In the genomic region with DNA sequence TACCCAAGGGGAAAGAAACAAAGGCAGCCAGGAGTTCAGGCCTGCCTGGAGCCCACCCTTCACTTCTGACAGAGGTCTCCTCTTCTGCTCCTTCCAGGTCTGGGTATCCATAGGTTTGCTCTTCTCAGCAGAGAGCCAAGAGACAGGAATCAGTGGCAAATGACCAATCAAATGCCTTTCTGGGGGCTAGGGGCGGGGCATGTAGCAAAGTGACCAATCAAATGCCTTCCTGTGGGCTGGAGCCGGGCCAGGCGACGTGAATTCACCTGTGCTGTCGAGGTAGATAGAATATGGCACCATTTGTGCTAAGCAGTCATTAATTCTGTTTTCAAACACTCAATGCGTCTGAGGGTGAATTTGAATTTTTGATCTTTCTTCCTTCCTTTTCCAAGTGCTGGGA, we compare ENCODE assay signal across 19 mouse cellular contexts. TPM values are rescaled to one million over a fixed set of nuclear protein-coding genes. Genes with fewer than 3 reads are reported as not detected.
DNase-seq lines count a peak whose midpoint lies in the region; ATAC-seq lines count a peak whose summit lies in the region.
"Had no signal": no experiment of that assay in that cellular context is flagged by ENCODE, and none has a peak within 500 bp of the region (broad histone marks: within the 10 kb centered on the region; RNA-seq: fewer than 3 reads in every experiment).

No protein-coding gene starts in this region.

- H3K4me1 ChIP-seq in forebrain, embryonic 13.5 days, result peaks cover 35% of the 10 kb centered on the region

- WGBS in forebrain, embryonic 13.5 days, result 57% methylated on average over 6 of the region's 6 CpGs

- peaks cover 84% of the 10 kb centered on the region for H3K27me3 ChIP-seq in forebrain, embryonic 13.5 days

- DNase-seq in cerebellum, postnatal 10 days, result peak; percentile 49 to 51
- no peak for DNase-seq in cerebellum, adult 18-20 months
- DNase-seq in A20 (ENCODE audit: low read depth, low spot score), result peak; percentile 28
- DNase-seq in ES-CJ7 (ENCODE audit: low read depth, low spot score), result peak; percentile 83
- peak; percentile 83 for DNase-seq in naive thymus-derived CD4-positive, alpha-beta T cell, adult 2 months (ENCODE audit: low read depth)
- no peak for DNase-seq in adrenal gland, postnatal 10 days
- DNase-seq: cerebellum, adult 11-12 months; gastrocnemius, postnatal 14 days; kidney, adult 11 months; right cerebral cortex, postnatal 14 days had no signal

- H3K9ac ChIP-seq in forebrain, embryonic 13.5 days, result no peak overlapping the region
- H3K9ac ChIP-seq: embryonic facial prominence, embryonic 15.5 days; forebrain, embryonic 15.5 days; heart, embryonic 13.5 days; hindbrain, embryonic 12.5 days; limb, embryonic 13.5 days had no signal

- H3K36me3 ChIP-seq in forebrain, embryonic 13.5 days (ENCODE audit: poor library complexity, severe bottlenecking), result no peaks in the 10 kb centered on the region
- H3K36me3 ChIP-seq: embryonic facial prominence, embryonic 15.5 days; forebrain, embryonic 15.5 days; heart, embryonic 13.5 days; hindbrain, embryonic 12.5 days; limb, embryonic 13.5 days had no signal

- no peak overlapping the region for H3K4me2 ChIP-seq in forebrain, embryonic 13.5 days
- H3K4me2 ChIP-seq: embryonic facial prominence, embryonic 15.5 days; forebrain, embryonic 15.5 days; heart, embryonic 13.5 days; hindbrain, embryonic 12.5 days; limb, embryonic 13.5 days had no signal

- no peak overlapping the region for H3K27ac ChIP-seq in forebrain, embryonic 13.5 days
- H3K27ac ChIP-seq: embryonic facial prominence, embryonic 15.5 days; forebrain, embryonic 15.5 days; heart, embryonic 13.5 days; hindbrain, embryonic 12.5 days; limb, embryonic 13.5 days had no signal

- no peak for ATAC-seq in frontal cortex, adult (ENCODE audit: low TSS enrichment)
- ATAC-seq in forebrain, embryonic 13.5 days, result no peak
- ATAC-seq: forebrain, embryonic 15.5 days had no signal

- no peaks in the 10 kb centered on the region for H3K9me3 ChIP-seq in forebrain, embryonic 13.5 days (replicated peaks)
- H3K9me3 ChIP-seq: embryonic facial prominence, embryonic 15.5 days; forebrain, embryonic 15.5 days; heart, embryonic 13.5 days; hindbrain, embryonic 12.5 days; limb, embryonic 13.5 days had no signal

- H3K4me3 ChIP-seq in forebrain, embryonic 13.5 days, result no peak overlapping the region
- H3K4me3 ChIP-seq: embryonic facial prominence, embryonic 15.5 days; forebrain, embryonic 15.5 days; heart, embryonic 13.5 days; hindbrain, embryonic 12.5 days; limb, embryonic 13.5 days had no signal

RNA-seq across cellular contexts. Expression of a gene that starts 18.9 kb away (rescaled TPM):
- 10 to 100 TPM in 1 of 2 experiments, 1 to 10 TPM in 1; 9.5 to 17.3 TPM for total RNA-seq in adrenal gland, postnatal 10 days (2021)
- polyA plus RNA-seq in forebrain, embryonic 13.5 days (2015; fragmentation: Nextera tagmentation; extraction: Ambion mirVana), result 2.3 and 2.5 TPM in 2 replicates

RNA-seq across cellular contexts. Expression of a gene that starts 31.6 kb away (rescaled TPM):
- not detected for total RNA-seq in adrenal gland, postnatal 10 days (2021)
- polyA plus RNA-seq in forebrain, embryonic 13.5 days (2015; fragmentation: Nextera tagmentation; extraction: Ambion mirVana), result not detected in 2 replicates
- total RNA-seq: gastrocnemius, postnatal 14 days; layer of hippocampus, adult 18-20 months had no signal
- polyA plus RNA-seq: embryonic facial prominence, embryonic 15.5 days; forebrain, embryonic 15.5 days; heart, embryonic 13.5 days; hindbrain, embryonic 12.5 days; limb, embryonic 13.5 days; lung, embryonic 16.5 days had no signal

RNA-seq across cellular contexts. Expression of a gene that starts 43.1 kb away (rescaled TPM):
- total RNA-seq in adrenal gland, postnatal 10 days (2021), result 10 to 100 TPM; 23.3 to 28.0 TPM
- 231 and 243 TPM in 2 replicates for polyA plus RNA-seq in forebrain, embryonic 13.5 days (2015; fragmentation: Nextera tagmentation; extraction: Ambion mirVana)

Comparison
In these comparisons a context has a peak if more than half of its experiments do, and no peak if none do; other contexts are left out.
1. DNase-seq: peak in cerebellum, postnatal 10 days (2 of 2), A20 (single experiment), ES-CJ7 (single experiment) and naive thymus-derived CD4-positive, alpha-beta T cell, adult 2 months (single experiment); none in cerebellum, adult 18-20 months (0 of 2) and adrenal gland, postnatal 10 days (single experiment).